Mouse (Mus musculus) lung, adult 2 months (tissue): Measurements from ENCODE around the gene Lbp.
A peak's percentile ranks its signal among the peaks of the same experiment; 100 is the strongest.

Experiments
- CTCF ChIP-seq: fragments of 200-500 bp; IDR thresholded peaks from 2 replicates; pipeline ENCODE4 v1.5.1; 2011; ENCODE audit warnings: mild to moderate bottlenecking, low read length, control low read depth; ENCODE audit not compliant: insufficient read depth
- POLR2A ChIP-seq: fragments of 200-500 bp; IDR thresholded peaks from 2 replicates; pipeline ENCODE4 v1.6.1; 2011; ENCODE audit warnings: low read depth, mild to moderate bottlenecking, control low read depth, low read length, borderline replicate concordance; ENCODE audit errors: extremely low read depth

DNA sequence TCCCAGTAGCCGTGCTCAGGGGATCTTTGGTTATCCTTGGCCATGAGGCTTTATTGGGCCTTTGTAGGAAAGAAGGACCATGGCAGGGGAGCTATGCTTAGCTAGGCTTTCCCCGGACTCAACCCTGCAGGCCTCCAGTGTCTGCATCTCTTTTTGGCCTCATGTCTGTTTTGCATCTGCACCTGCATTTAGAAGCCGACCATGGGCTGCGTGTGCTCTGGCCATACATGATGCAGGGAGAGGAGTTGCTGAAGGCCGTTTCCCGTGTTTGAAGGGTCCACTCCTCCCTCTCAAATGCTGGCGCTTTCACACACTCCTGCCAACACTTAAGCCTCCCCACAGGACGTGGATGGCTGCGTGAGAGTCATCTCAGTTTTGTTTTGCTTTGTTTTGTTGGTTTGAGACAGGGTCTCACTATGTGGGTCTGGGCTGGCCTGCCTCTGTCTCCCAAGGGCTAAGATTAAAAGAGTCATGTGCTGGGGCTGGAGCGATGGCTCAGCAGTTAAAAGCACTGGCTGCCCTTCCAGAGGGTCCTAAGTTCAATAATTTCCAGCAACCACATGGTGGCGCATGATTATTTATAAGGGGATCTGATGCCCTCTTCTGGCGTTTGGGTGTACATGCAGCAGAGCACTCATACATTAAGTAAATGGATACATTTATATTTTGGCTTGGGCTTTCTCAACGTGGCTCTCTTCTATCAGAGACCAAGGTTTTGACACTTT lies 73.2 kb downstream of the Lbp start:
- no peak for TF ChIP-seq POLR2A
- peak; percentile 60 for TF ChIP-seq CTCF
